Mouse (Mus musculus): ENCODE measurements around the gene 4931428L18Rik.

The 4931428L18Rik gene

GRCm38 (mm10) chr1:31222564-31222963, at the start of gene 4931428L18Rik, which contains the start of gene Pih1d3:
Gene 4931428L18Rik (minus strand): TSS chr1:31222684.
Gene Pih1d3 (plus strand): TSS chr1:31222838.
- DNase-seq (ENCODE audit: extremely low read depth, low read depth): no peak

- DNase-seq (ENCODE audit: extremely low read depth, low read depth): no peak
These were observed 37.9 kb upstream of the 4931428L18Rik start for GRCm38 (mm10) chr1:31260218-31260923.

GRCm38 (mm10) chr1:31233319-31234036, 11.0 kb upstream of the 4931428L18Rik start:
- no peak for DNase-seq (ENCODE audit: extremely low read depth, low read depth)

DNA sequence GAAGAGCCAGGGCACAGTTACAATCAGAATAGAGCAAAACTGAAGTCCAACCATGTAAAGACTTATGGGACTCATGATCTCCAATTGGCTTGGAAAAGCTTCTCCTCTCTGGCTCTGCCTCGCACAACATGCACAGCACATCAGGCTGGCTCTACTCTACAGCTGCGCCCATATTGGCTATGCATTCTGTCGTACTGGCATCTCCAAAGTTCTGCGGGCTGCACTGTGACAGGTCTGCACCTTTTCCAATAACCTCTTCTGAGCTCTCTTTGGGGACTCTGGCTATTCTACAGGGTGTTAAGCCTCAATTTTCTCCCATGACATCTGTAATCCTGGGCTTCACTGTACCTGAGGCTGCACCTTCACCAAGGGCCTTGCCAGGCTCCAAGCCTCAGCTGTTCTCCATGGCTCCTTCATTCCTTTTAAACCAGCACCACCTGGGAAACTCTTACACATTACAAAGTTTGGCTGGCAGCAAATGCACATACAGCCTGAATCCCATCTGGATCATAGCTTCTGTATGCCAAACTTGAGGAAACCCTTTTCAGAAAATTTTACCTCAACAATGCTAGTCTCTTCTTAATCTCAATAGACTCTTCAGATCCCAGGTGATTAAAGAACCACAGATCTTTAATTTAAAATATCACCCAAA, 1.8 kb downstream of the 4931428L18Rik start:
- DNase-seq (ENCODE audit: extremely low read depth, low read depth): no peak

DNA sequence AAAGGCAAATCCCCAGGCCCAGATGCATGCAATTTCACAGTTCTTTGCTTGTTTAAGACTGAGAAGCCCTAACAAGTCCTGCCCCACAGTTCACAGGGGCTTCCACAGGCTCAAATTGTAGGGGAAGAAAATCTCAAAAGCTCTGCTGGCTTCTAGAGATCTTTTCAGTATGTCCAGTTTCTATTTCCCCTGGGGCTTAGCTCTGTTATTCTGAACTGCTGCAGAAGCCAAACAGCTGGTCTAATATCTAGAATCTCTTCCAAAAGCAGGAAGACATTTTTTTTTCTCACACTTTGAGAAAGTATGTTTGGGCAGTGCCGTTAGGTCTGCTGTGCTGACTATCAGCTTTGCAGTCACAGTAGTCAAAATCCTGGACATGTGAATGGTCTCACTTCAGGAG, 7.7 kb downstream of the 4931428L18Rik start:
- DNase-seq (ENCODE audit: extremely low read depth, low read depth): no peak

DNA sequence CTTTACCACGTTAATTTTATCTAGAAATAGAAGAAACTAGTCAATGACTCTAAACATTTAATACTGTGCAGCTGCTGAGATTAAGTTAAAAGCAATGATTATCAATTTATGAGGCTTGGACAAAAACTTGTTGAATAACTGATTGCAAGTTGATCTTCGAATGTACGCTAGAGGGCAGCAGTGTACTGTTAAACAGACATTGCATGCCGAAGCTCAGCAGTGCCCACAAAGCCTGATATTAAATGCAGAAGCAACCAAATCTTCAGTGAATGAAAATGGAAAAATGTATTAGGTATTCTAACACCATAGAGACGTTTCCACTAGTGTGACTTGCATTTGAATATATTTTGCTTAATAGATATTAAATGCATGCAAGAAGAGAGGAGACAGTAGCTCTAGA, 12.3 kb downstream of the 4931428L18Rik start:
- DNase-seq (ENCODE audit: extremely low read depth, low read depth): peak; percentile 5

DNA sequence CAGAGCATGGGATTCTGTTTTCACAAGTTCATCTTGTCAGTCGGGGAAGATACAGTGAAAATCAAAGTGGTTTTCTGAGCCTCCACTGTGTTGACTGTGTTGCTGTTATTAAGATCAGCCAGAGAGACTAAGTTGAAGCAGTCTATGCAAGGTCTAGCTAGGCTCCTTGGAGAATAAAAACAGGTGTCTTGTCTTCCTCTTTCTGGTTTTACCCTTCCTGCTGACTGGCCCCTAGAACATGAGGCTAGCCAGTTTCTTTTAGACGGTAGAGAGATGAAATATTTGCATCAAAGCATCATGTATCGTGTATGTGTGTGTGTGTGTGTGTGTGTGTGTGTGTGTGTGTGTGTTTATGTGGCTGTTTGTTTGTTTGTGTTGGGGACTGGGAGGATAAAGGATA, 16.7 kb downstream of the 4931428L18Rik start:
- DNase-seq (ENCODE audit: extremely low read depth, low read depth): no peak

- no peak for DNase-seq (ENCODE audit: extremely low read depth, low read depth)
These were observed 17.1 kb downstream of the 4931428L18Rik start for GRCm38 (mm10) chr1:31205346-31205745.

DNA sequence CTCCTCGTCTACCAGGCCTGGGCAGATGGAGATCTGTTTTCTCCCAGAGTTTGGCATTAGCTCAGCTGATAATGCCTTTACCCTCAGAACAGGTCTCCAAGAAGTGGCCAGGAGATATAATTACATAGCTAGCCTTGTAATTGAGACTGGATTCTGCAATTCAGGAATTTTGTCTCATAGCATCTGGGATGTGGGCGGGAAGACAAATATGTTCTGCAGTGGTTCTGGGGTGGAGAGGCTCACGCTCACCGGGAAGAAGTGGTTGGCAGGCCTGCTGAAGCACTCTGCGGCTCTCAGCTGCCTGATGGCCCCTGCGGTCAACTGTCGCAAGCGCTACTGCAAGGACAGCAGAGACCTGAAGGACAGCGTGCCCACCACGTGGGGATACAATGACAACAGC, 18.7 kb downstream of the 4931428L18Rik start:
- no peak for DNase-seq (ENCODE audit: extremely low read depth, low read depth)

- DNase-seq (ENCODE audit: extremely low read depth, low read depth): no peak
These were observed 25.5 kb downstream of the 4931428L18Rik start for GRCm38 (mm10) chr1:31196959-31197358.

DNA sequence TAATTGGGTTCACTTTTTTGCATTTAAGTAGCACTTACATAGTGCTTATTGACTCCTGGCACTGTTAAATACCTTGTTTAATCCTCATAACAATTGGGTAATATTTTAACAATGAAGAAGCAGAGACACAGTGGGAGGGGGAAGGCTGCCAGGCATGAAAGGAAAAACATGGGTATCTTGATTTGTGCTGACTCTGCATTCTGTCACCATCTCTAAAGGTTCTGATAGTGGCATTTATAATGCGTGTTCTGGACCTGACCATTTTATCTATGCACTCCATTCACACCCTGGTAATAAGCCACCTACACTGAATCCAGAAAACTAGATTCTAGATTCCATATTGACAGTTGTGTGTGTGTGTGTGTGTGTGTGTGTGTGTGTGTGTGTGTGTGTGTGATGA, 26.9 kb downstream of the 4931428L18Rik start:
- no peak for DNase-seq (ENCODE audit: extremely low read depth, low read depth)

DNA sequence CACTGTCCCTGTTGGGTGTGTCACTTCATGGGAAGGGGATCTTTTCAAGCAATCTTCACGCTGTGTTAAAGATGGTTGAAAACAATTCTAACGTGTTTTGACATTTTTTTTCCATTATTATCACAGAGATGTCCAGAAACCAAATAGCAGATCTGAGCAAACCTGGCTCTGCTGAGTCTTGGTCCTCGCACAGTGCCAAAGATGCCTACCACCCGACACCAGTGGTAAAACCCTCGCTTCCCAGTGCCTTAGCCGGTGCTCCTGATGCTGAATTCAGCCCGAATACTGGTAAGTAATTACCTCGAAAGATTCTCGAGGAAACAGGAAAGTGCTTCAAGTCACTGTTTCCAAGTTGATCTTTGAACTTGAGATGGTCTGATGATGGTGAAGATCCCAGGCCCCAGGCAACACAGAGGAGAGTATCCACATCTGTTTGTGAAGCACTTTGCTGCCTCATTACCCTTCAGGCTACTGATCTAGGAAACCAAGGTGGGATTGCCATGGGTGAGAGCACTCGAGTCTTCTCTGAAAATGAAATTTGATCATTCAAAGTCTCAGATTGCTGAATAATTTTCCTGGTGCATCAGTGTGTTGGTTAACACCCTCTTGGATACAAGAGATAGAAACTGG, 32.1 kb downstream of the 4931428L18Rik start:
- no peak for DNase-seq (ENCODE audit: extremely low read depth, low read depth)

- no peak for DNase-seq (ENCODE audit: extremely low read depth, low read depth)
These were observed 44.2 kb downstream of the 4931428L18Rik start for GRCm38 (mm10) chr1:31178264-31178663.

DNA sequence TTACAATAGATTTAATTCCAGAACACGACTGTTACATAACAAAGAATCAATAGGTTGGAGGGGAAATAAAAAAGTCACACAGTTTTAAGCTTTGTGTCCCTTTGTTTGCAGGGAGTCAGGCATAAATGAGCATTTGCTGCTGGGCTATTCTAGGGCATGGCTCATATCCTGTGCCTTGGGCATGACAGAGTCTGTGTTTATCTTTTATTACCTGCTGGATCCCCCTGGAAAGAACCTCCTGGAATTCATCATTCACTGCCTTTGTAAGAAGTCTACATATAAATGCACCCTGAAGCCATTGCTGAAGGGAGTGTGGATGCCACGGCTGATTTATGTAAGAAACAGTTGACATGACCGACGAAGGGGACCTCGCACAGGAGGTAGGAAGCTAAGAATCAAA, 46.4 kb downstream of the 4931428L18Rik start, which contains the start of gene Lgsn:
Gene Lgsn (plus strand): TSS at position 301 of the 400 bp plus-strand sequence.
- DNase-seq (ENCODE audit: extremely low read depth, low read depth): no peak

DNA sequence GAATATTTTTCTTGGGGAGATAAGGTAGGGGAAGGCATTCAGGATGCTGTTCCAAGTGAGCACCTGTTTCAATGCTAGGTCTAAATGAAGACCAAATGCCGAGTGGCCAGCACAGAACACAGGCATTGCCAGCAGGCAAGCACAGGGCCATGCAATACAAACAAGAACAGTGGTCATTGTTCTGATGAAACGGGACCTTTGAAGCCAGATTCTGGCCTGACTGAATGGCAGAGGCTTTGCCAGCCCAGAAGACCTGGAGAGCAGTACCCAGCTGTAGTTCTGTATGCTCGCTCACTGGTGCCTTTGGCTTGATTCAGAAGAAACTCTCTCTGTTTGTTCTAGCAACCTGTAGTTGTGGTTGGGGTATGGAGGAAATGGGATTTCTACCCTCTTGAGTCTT, 47.1 kb downstream of the 4931428L18Rik start:
- DNase-seq (ENCODE audit: extremely low read depth, low read depth): no peak

GRCm38 (mm10) chr1:31165326-31166121, 57.0 kb downstream of the 4931428L18Rik start:
- DNase-seq (ENCODE audit: extremely low read depth, low read depth): no peak

DNA sequence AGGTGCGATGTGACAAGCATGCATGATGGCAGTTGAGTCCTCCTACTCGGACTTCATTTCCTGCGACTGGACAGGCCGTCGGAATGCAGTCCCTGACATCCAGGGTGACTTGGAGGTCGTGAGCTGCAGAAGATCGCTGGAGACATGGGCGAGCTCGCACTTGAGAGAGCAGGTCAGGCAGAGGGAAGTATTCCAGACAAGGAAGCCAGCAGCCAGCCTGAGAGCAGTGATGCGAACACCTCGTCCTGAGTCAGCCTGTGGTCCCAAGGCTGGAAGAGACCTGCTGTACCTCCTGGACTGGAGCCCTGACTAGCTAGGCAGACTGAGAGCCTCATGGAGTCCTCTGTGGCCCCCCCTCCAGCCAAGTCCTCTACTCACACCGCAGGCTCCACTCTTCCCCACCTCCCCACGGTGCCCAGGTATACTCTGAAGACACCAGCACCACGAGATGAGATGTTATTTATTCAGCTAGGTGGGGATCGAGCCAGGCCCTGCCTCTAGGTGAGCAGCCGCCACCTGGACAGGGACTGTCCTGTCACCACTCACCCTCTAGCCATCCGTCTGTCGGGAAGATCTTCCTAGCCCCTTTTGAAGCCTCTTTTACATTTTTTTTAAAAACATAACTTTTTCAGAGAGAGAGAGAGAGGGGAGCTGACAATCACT, 57.8 kb downstream of the 4931428L18Rik start:
- DNase-seq (ENCODE audit: extremely low read depth, low read depth): no peak

GRCm38 (mm10) chr1:31156884-31157283, 65.6 kb downstream of the 4931428L18Rik start:
- DNase-seq (ENCODE audit: extremely low read depth, low read depth): no peak

- no peak for DNase-seq (ENCODE audit: extremely low read depth, low read depth)
These were observed 66.3 kb downstream of the 4931428L18Rik start for GRCm38 (mm10) chr1:31156185-31156584.

- peak; percentile 0 for DNase-seq (ENCODE audit: extremely low read depth, low read depth)
These were observed 68.6 kb downstream of the 4931428L18Rik start for GRCm38 (mm10) chr1:31153793-31154349.

Measured in MEL-GATA-1-ER (cell line).